Mouse (Mus musculus) erythroblast, embryonic 14.5 days (primary cell): ENCODE results near the gene Gm17617. TPM values are rescaled to one million over a fixed set of nuclear protein-coding genes. Genes with fewer than 3 reads are reported as not detected.

Source experiments
- H3K27me3 ChIP-seq: 2 replicates; pipeline ENCODE4 v1.6.1; 2012; ENCODE audit warnings: inconsistent platforms; ENCODE audit not compliant: control insufficient read depth
- H3K36me3 ChIP-seq: 2 replicates; pipeline ENCODE4 v1.6.1; 2012; ENCODE audit warnings: mild to moderate bottlenecking, inconsistent platforms; ENCODE audit not compliant: control insufficient read depth
- H3K4me1 ChIP-seq: 2 replicates; pipeline ENCODE4 v1.6.1; 2012; ENCODE audit warnings: inconsistent platforms; ENCODE audit not compliant: control insufficient read depth
- H3K4me3 ChIP-seq: replicated peaks from 2 replicates; pipeline ENCODE3; 2012; ENCODE audit warnings: moderate library complexity, mild to moderate bottlenecking, inconsistent platforms
- H3K9me3 ChIP-seq: 2 replicates; pipeline ENCODE4 v1.6.1; 2012; ENCODE audit warnings: low read length, inconsistent platforms, mixed read lengths; ENCODE audit not compliant: control insufficient read depth
- GATA1 ChIP-seq: IDR thresholded peaks from 2 replicates; pipeline ENCODE4 v1.6.1; 2012; ENCODE audit warnings: low read length, inconsistent platforms, mixed read lengths
- TAL1 ChIP-seq: IDR thresholded peaks from 3 replicates; pipeline ENCODE4 v1.6.1; 2012; ENCODE audit warnings: low read length, inconsistent platforms, mixed read lengths
- polyA plus RNA-seq: library from polyadenylated mRNA; stranded (reverse); fragments of >175 nt; gene quantifications from 2 replicates; pipeline ENCODE4 v1.2.3, GENCODE M21; 2012

Gm17617 gene
- polyA plus RNA-seq, 1 experiment, result not detected

DNA sequence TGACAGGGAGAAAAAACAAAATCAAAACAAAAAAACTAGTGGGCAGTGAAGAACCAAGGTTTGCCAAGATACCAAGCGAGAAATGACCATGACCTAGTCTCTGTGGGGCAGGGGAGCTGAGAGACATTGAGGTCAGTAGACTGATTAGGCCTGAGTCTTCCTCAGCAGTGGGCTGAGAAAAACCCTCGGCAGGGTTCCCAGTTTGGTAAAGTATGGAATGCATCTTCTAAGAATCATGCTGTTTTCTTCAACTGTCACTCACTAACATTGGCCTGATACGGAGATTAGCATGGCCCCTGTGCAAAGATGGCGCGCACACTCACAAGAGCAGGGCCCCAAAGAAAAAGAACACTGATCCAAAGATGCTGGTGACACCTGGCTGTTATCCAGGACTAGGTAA is 20.6 kb upstream of the Gm17617 start:
- Histone ChIP-seq H3K4me3 (no peak overlapping the region), H3K36me3 (peaks cover 3% of the 10 kb centered on the region; the same call in 1 of the 2 replicates), H3K4me1 (no peaks in the 10 kb centered on the region; the same call in 1 of the 2 replicates), H3K9me3 (peaks cover 5% of the 10 kb centered on the region; the same call in 1 of the 2 replicates), H3K27me3 (peaks cover 54% of the 10 kb centered on the region)
- TF ChIP-seq TAL1, result no peak

DNA sequence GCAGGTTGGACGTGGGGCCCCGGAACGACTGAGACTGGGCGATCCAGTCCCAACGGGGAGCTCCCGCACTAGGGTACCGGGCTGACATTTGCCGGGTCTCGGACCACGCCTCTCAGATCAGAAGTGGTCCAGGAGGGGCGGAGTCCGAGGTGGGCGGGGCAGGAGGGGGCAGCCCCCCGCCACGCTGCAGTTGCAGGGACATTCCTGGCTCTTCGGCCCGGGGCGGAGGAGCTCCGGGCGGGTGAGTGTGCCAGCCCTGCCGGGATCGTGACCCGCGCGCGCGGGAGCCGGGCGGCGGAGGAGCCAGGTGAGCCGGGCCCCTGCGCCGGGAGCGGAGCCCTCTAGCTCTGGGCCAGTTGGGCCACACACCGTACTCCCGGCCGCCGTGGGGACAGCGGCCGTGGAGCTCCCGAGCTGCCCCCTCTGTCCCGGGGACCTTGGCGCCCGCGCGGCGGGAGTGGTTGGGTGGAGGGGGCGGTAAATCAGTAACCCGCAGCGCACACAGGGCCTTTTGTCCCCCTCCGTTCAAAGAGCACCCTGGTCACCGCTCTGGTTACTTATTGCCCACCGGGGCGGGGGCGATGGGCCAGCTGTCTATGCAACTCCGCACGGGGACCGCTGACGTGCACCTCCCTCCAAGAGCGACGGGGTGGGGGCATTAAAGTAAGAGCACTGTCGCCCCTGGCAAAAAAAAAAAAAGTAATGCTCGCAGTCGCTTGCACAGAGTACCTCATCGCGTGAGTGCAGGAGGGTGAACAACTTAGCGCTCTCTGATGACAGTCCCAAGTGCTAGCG is 19.5 kb upstream of the Gm17617 start, which contains the start of gene Fgfr4:
Gene Fgfr4, plus strand, starts transcription at position 20 of the 795 bp plus-strand sequence.
- peaks cover 54% of the 10 kb centered on the region for H3K27me3 ChIP-seq
- H3K36me3 ChIP-seq, result peaks cover 2% of the 10 kb centered on the region; the same call in 1 of the 2 replicates
- H3K4me1 ChIP-seq, result no peaks in the 10 kb centered on the region; the same call in 1 of the 2 replicates
- TF ChIP-seq GATA1 (no peak), TAL1 (no peak)
- peaks cover 5% of the 10 kb centered on the region; the same call in 1 of the 2 replicates for H3K9me3 ChIP-seq
- peak within 1 kb of the TSS; percentile 34 for H3K4me3 ChIP-seq

DNA sequence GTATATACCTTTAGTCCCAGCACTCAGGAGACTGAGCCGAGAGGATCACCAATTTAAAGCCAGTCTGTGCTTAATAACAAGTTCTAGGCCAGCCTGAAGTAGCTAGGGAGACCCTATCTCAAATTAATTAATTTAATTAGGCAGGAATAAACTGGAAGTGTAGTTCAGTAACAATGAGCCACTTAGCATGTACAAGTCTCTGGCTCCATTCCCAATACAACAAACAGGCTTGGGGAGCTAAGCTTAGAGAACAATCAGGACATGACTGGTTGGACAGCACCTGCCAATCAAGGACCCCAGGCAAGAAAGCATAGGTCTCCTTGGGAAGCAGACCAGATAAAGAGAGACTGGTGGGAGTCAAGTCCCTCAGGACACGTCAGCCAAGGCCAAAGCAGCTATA is 6.9 kb upstream of the Gm17617 start:
- Histone ChIP-seq H3K9me3 (no peaks in the 10 kb centered on the region), H3K4me1 (peaks cover under 1% of the 10 kb centered on the region), H3K36me3 (no peaks in the 10 kb centered on the region), H3K4me3 (no peak overlapping the region), H3K27me3 (no peaks in the 10 kb centered on the region)
- TF ChIP-seq TAL1 (no peak), GATA1 (no peak)

DNA sequence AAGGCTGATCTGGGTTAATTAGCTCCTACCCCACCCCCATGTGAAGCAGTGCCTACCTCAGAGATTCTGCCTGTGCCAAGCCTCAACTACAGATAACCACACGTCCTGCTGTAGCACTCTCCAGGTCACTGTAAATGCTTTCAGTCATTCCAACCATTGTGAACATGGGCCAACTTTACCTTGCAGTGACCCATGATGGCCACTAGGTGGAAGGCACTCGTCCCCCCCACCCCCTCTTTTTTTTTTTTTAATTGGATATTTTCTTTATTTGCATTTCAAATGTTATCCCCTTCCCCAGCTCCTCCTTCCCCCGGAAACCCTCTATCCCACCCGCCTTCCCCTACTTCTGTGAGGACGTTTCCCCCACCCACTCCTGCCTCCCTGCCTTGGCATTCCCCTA is 2.0 kb upstream of the Gm17617 start:
- H3K9me3 ChIP-seq, result no peaks in the 10 kb centered on the region
- TF ChIP-seq TAL1, result no peak
- no peak for TF ChIP-seq GATA1
- no peaks in the 10 kb centered on the region for H3K27me3 ChIP-seq
- peaks cover 2% of the 10 kb centered on the region for H3K4me1 ChIP-seq
- peaks cover 40% of the 10 kb centered on the region for H3K36me3 ChIP-seq
- H3K4me3 ChIP-seq, result no peak overlapping the region

DNA sequence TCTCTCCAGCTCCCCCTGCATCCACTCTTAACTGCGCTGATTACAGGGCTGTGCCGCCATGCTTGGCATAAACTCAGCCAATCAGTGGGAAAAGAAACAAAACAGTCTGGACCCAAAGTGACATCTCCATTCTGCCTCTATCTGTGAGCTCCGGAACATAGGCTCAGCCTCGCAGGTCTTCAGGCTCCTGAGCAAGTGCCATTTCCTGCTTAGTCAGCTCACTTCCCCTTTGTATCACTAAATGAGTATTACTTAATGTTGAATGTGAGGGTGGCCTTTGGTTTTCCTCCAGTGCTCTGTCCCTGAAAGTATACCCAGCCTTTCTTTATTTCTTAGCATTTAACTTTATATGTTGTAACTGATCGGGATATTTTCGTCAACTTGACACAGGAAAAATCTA is 8.4 kb downstream of the Gm17617 start:
- Histone ChIP-seq H3K36me3 (peaks cover 93% of the 10 kb centered on the region), H3K4me1 (no peaks in the 10 kb centered on the region)
- no peak for TF ChIP-seq TAL1
- TF ChIP-seq GATA1, result no peak

DNA sequence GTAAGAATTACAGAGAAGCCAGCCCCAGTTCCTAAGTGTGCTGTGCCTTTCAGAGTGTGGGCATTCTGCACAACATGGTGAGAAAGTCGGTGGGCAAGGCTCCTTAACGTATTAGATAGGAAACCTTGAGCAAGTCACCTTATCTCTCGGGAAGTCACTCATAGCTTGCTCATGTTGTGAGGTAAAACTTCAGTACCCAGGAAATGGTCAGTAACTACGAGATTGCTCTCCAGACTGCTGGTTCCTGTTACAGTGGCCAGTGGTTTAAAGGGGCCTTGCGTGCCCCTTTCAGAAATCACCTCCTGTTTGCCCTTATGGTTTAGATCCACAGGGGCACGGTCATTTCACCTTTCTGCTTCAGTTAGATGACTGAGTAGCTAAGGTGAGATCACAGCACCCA is 19.0 kb downstream of the Gm17617 start:
- no peaks in the 10 kb centered on the region for H3K9me3 ChIP-seq
- peaks cover 2% of the 10 kb centered on the region; the same call in 1 of the 2 replicates for H3K4me1 ChIP-seq
- TF ChIP-seq TAL1 (no peak), GATA1 (no peak)
- peaks cover 92% of the 10 kb centered on the region for H3K36me3 ChIP-seq
- H3K27me3 ChIP-seq, result no peaks in the 10 kb centered on the region
- no peak overlapping the region for H3K4me3 ChIP-seq

More for the DNA sequence above, 8.4 kb downstream of the Gm17617 start:
- Histone ChIP-seq H3K9me3 (no peaks in the 10 kb centered on the region), H3K27me3 (no peaks in the 10 kb centered on the region), H3K4me3 (no peak overlapping the region)

DNA sequence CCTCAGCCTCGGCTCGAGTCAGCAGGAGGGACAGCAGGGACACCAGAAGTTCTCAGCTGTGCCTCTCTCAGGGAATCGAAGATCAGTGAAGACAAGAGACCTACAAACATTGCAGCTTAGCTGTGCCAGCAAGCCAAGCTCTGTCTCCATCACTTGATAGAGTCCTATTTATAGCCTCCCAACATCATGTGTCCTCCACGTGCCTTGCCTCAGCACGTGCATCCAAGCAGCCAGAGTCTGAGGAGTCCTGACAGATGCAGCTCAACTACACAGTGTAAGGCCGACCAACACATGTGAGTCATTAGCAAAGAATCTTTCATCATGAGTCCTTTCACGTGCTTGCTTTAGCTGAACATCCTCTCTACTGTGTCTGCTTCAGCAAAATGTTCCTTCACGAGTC is 25.7 kb downstream of the Gm17617 start:
- Histone ChIP-seq H3K4me1 (peaks cover 46% of the 10 kb centered on the region), H3K27me3 (no peaks in the 10 kb centered on the region), H3K4me3 (no peak overlapping the region), H3K36me3 (peaks cover 53% of the 10 kb centered on the region), H3K9me3 (no peaks in the 10 kb centered on the region)
- TF ChIP-seq GATA1, result no peak
- no peak for TF ChIP-seq TAL1

DNA sequence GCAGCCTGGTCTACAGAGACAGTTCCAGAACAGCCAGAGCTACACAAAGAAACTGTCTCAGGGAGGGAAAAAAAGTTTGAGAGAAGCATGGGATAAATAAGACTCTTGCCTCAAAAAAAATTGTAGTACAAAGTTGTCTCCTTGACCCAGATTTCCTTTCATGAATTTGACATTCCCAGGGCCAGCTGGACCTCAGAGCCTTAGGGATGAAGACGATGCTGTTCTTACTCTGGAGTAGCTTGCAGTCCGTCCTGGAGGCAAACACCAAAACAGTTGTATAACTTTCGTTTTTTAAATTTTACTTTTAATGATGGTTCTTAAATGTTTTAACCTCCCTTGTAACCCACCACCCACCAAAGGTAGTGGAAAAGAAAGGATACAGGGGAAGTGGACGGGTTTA is 26.2 kb downstream of the Gm17617 start:
- H3K4me3 ChIP-seq, result peak overlapping the region; percentile 74
- no peak for TF ChIP-seq GATA1
- no peak for TF ChIP-seq TAL1

DNA sequence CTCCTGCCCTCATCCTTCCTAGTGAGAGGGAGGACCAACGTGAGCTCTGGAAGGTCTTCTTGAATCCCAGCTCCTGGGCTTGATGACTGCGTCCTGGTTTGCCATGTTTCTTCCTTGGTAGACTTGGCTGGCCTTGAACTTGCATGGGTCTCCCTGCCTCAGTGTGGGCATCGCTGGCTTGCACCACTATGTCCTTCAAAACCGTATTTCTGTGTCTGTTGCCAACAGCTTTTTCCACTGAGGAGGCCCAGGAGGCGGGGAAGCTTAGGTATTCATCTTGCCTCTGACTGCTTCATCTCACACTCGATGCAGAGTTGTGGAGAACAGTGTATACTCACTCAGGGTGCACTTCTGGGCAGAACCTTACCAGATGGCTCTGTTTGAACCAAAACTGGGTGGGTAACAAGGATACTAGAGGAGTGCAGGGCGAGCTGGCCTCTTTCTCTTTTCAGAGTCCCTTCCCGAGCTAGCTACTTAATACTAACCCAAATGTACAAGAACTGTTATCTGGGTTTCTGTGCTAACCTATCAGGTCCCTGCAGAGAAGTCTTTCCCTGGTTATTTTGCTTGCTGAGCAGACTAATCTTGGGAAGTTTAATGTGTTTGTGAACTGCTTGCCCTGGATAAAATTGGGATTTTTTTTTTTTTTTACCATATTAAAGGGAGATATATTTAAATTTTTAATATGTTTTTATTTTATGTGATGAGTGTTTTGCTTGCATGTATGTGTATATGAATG is 27.2 kb downstream of the Gm17617 start:
- Histone ChIP-seq H3K4me1 (peaks cover 54% of the 10 kb centered on the region), H3K27me3 (no peaks in the 10 kb centered on the region), H3K9me3 (peaks cover 7% of the 10 kb centered on the region), H3K4me3 (peak overlapping the region; percentile 74), H3K36me3 (peaks cover 42% of the 10 kb centered on the region)
- TF ChIP-seq GATA1, result no peak
- no peak for TF ChIP-seq TAL1

More for the DNA sequence above, 26.2 kb downstream of the Gm17617 start:
- H3K4me1 ChIP-seq, result peaks cover 50% of the 10 kb centered on the region
- peaks cover 49% of the 10 kb centered on the region for H3K36me3 ChIP-seq
- H3K27me3 ChIP-seq, result no peaks in the 10 kb centered on the region
- H3K9me3 ChIP-seq, result no peaks in the 10 kb centered on the region
